Mouse (Mus musculus): Measurements from ENCODE around the gene Bcas1.

Gene Bcas1

GRCm38 (mm10) chr2:170316774-170317173 is 110.9 kb downstream of the Bcas1 start:
- in situ Hi-C loops (cut with MboI, MseI), result loop anchor here (25.0 kb wide), 1 partner anchor 529 kb away; no protein-coding TSS in a partner anchor

- in situ Hi-C loops (cut with MboI, MseI), result loop anchor here (25.0 kb wide), 1 partner anchor 529 kb away; no protein-coding TSS in a partner anchor
These were observed 111.3 kb downstream of the Bcas1 start for GRCm38 (mm10) chr2:170316344-170316743.

- in situ Hi-C loops (cut with MboI, MseI), result loop anchor here (25.0 kb wide), 1 partner anchor 524 kb away; no protein-coding TSS in a partner anchor
These were observed 116.7 kb downstream of the Bcas1 start for GRCm38 (mm10) chr2:170310988-170311359.

- in situ Hi-C loops (cut with MboI, MseI), result loop anchor here (25.0 kb wide), 1 partner anchor 523 kb away; no protein-coding TSS in a partner anchor
These were observed 117.2 kb downstream of the Bcas1 start for GRCm38 (mm10) chr2:170310310-170310987.

GRCm38 (mm10) chr2:170308966-170309365 is 118.7 kb downstream of the Bcas1 start:
- in situ Hi-C loops (cut with MboI, MseI), result loop anchor here (25.0 kb wide), 1 partner anchor 522 kb away; no protein-coding TSS in a partner anchor

GRCm38 (mm10) chr2:170308033-170308820 is 119.4 kb downstream of the Bcas1 start:
- in situ Hi-C loops (cut with MboI, MseI), result loop anchor here (25.0 kb wide), 1 partner anchor 521 kb away; no protein-coding TSS in a partner anchor

GRCm38 (mm10) chr2:170307589-170308021 is 120.0 kb downstream of the Bcas1 start:
- in situ Hi-C loops (cut with MboI, MseI), result loop anchor here (25.0 kb wide), 1 partner anchor 520 kb away; no protein-coding TSS in a partner anchor

- in situ Hi-C loops (cut with MboI, MseI), result loop anchor here (25.0 kb wide), 1 partner anchor 519 kb away; no protein-coding TSS in a partner anchor
These were observed 120.9 kb downstream of the Bcas1 start for GRCm38 (mm10) chr2:170306637-170307320.

GRCm38 (mm10) chr2:170304766-170305165 is 122.9 kb downstream of the Bcas1 start:
- in situ Hi-C loops (cut with MboI, MseI), result loop anchor here (25.0 kb wide), 1 partner anchor 517 kb away; no protein-coding TSS in a partner anchor

GRCm38 (mm10) chr2:170303595-170303994 is 124.0 kb downstream of the Bcas1 start:
- in situ Hi-C loops (cut with MboI, MseI), result loop anchor here (25.0 kb wide), 1 partner anchor 516 kb away; no protein-coding TSS in a partner anchor

GRCm38 (mm10) chr2:170302825-170303224 is 124.8 kb downstream of the Bcas1 start:
- in situ Hi-C loops (cut with MboI, MseI), result loop anchor here (25.0 kb wide), 1 partner anchor 516 kb away; no protein-coding TSS in a partner anchor

All from T-helper 1 cell (primary cell).